Mouse (Mus musculus) MEL (cell line): ENCODE measurements around the gene Ikzf1.
A peak's percentile ranks its signal among the peaks of the same experiment; 100 is the strongest.

Experiments
- CTCF ChIP-seq, 3 experiments: IDR thresholded peaks in 2 of 3; conservative IDR thresholded peaks in 1 of 3; 2 replicates each; pipeline ENCODE4 v1.5.1; 2011 to 2012; ENCODE audit warnings: low read length in 3 of 3, low read depth in 2 of 3, mild to moderate bottlenecking in 2 of 3, improper control_type of control experiment in 1 of 3, inconsistent platforms in 1 of 3, mixed read lengths in 1 of 3, moderate library complexity in 1 of 3; ENCODE audit not compliant: control insufficient read depth in 1 of 3, insufficient read depth in 1 of 3, poor library complexity in 1 of 3, severe bottlenecking in 1 of 3
- E2F4 ChIP-seq: IDR thresholded peaks from 2 replicates; pipeline ENCODE4 v1.6.1; 2011; ENCODE audit warnings: low read depth, low read length, improper control_type of control experiment, borderline replicate concordance
- EP300 ChIP-seq, 2 experiments: IDR thresholded peaks; 2 replicates each; pipeline ENCODE4 v1.6.1; 2011; ENCODE audit warnings: improper control_type of control experiment in 2 of 2, low read length in 2 of 2, low read depth in 1 of 2, mild to moderate bottlenecking in 1 of 2
- GATA1 ChIP-seq: IDR thresholded peaks from 2 replicates; pipeline ENCODE4 v1.6.1; 2011; ENCODE audit warnings: low read depth, low read length, improper control_type of control experiment
- JUND ChIP-seq: IDR thresholded peaks from 2 replicates; pipeline ENCODE4 v1.6.1; 2011; ENCODE audit warnings: low read depth, mild to moderate bottlenecking, improper control_type of control experiment, low read length
- MAFK ChIP-seq: IDR thresholded peaks from 2 replicates; pipeline ENCODE4 v1.6.1; 2011; ENCODE audit warnings: low read depth, mild to moderate bottlenecking, low read length, improper control_type of control experiment, borderline replicate concordance
- MAZ ChIP-seq: IDR thresholded peaks from 2 replicates; pipeline ENCODE4 v1.6.1; 2012; ENCODE audit warnings: low read depth, mild to moderate bottlenecking, inconsistent platforms, low read length, improper control_type of control experiment
- NRF1 ChIP-seq: IDR thresholded peaks from 2 replicates; pipeline ENCODE4 v1.6.1; 2014; ENCODE audit warnings: low read depth, mild to moderate bottlenecking, inconsistent platforms, low read length, improper control_type of control experiment, moderate library complexity; ENCODE audit not compliant: poor library complexity, insufficient read depth, severe bottlenecking
- POLR2AphosphoS2 ChIP-seq: IDR thresholded peaks from 2 replicates; pipeline ENCODE4 v1.6.1; 2011; ENCODE audit warnings: low read length, improper control_type of control experiment
- RAD21 ChIP-seq: IDR thresholded peaks from 2 replicates; pipeline ENCODE4 v1.6.1; 2011; ENCODE audit warnings: mild to moderate bottlenecking, low read depth, low read length, improper control_type of control experiment
- ZMIZ1 ChIP-seq: IDR thresholded peaks from 2 replicates; pipeline ENCODE4 v1.6.1; 2012; ENCODE audit warnings: low read depth, mild to moderate bottlenecking, inconsistent platforms, low read length, improper control_type of control experiment, moderate library complexity
- ZNF384 ChIP-seq: IDR thresholded peaks from 2 replicates; pipeline ENCODE4 v1.6.1; 2012; ENCODE audit warnings: low read depth, mild to moderate bottlenecking, inconsistent platforms, low read length, improper control_type of control experiment

DNA sequence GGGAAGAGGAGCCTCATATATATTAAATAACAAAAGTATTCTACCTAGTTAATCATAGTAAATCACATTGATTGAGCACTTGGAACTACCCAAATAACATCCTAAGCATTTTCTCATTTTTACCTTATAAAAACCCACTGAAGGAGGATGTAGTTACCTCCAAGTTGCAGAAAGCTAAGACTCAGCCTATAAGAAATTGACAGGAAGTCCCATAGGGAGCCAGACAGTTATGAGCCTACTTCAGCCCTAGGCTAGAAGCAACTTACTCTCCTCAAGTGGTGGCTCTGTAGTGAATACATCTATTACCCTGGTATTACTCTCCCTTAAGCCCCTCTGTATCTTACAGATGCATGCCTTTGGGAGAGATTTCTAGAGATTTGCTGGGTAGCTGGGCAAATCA lies 19.0 kb downstream of the Ikzf1 start:
- TF ChIP-seq POLR2AphosphoS2 (peak; percentile 49; the same call in 1 of the 2 replicates), CTCF (IDR thresholded peaks at IDR 0.05 in 2 of 3, conservative IDR thresholded peaks at IDR 0.05 in 1 of 3; ENCODE audit: control insufficient read depth in 1 of 3, insufficient read depth in 1 of 3, low read depth in 2 of 3, low read length in 3 of 3, poor library complexity in 1 of 3, severe bottlenecking in 1 of 3) (no peak), MAFK (no peak), ZMIZ1 (no peak), GATA1 (no peak), ZNF384 (no peak), RAD21 (no peak), E2F4 (no peak), NRF1 (no peak), JUND (no peak), EP300 (IDR thresholded peaks at IDR 0.05; ENCODE audit: low read depth in 1 of 2, low read length in 2 of 2) (no peak), MAZ (no peak)
